Mouse (Mus musculus): ENCODE measurements around the gene Gm45837.

The Gm45837 gene

DNA sequence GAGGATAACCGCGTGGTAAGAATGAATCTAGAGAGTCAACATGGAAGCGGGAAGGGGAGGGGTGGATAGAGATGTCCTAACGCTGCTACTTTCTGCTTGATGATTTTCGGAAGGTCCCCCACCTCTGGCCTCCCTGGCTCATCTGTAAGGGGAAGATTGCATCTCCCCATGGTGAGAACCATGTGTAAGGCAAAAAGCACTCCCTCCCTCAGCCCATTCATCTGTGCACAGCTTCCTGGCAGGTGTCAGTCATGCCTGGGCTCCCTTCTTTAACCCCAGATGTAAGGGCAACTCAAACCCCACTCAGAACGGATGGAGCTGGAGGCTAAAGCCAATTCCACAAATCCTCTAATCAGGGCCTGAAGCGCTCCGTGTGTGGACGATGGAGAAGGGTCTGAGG is 89.0 kb downstream of the Gm45837 start:
- in situ Hi-C loops (cut with MboI, MseI), result loop anchor here (5.0 kb wide), 1 partner anchor 52 kb away; no protein-coding TSS in a partner anchor

DNA sequence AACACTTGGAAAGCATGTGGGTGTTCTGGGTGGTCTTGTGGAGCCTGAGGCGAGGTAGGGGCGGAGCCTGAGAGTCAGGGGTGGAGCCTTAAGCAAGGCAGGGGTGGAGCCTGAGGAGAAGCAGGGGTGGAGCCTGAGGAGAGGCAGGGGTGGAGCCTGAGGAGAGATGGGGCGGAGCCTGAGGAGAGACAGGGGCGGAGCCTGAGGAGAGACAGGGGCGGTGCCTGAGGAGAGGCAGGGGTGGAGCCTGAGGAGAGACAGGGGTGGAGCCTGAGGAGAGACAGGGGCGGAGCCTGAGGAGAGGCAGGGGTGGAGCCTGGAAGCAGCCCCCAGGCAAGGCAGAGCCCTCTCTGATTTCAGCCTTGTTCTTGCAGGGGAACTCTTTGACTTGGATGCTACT is 90.5 kb downstream of the Gm45837 start:
- in situ Hi-C loops (cut with MboI, MseI), result loop anchor here (5.0 kb wide), 1 partner anchor 54 kb away; no protein-coding TSS in a partner anchor

DNA sequence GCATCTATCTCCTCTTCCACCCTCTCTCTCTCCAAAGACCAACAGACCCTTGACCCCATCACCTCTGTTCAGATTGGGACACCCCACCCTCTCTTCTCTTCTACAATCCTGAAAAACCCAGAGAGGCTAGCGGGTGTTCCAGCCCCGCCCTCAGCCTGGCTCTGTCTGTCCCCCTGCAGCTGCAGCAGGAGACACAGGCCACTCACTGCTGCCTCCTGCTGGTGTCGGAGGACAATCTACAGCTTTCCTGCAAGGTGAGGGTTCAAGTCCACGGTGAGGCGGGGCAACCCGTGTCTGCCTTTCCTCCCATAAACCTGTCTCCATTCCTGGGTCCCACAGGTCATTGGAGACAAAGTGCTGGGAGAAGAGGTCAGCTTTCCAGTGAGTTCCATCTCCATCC is 91.0 kb downstream of the Gm45837 start:
- in situ Hi-C loops (cut with MboI, MseI), result loop anchor here (5.0 kb wide), 1 partner anchor 54 kb away; no protein-coding TSS in a partner anchor

DNA sequence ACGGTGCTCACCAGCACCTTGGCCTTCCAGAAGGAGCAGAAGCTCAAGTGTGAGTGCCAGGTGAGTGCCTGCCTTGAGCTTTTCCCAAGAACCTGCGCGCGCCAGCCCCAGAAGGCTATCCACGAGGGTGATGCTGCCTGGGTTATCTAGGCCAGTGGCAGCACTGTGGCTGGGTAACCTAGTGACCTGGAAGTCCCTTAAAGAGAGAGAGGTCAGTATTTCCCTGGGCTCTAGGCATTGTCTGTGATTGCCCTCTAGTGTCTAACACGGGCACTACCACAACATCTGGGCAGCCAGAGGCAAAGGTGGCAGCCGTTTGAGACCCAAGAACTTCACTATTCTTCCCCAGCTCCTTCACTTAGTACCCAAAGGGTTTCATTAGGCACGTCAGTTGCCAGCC is 92.7 kb downstream of the Gm45837 start:
- in situ Hi-C loops (cut with MboI, MseI), result loop anchor here (5.0 kb wide), 1 partner anchor 56 kb away; no protein-coding TSS in a partner anchor

DNA sequence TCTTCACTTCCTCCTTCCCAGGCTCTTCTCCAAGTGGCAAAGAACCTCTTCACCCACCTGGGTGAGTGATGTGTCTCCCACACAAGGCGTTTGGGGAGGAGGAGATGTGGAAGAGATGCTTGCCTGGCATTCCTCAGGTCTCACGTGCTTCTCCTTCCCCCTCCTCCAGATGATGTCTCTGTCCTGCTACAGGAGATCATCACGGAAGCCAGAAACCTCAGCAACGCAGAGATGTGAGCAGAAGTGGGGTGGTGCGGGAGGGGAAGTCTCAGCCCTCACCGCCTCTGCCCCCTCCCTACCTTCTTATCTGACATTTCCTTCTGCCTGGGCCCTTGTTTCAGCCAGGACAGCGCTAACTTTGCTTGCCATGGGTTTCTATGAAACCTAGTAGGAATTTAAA is 93.1 kb downstream of the Gm45837 start:
- in situ Hi-C loops (cut with MboI, MseI), result loop anchor here (5.0 kb wide), 1 partner anchor 57 kb away; no protein-coding TSS in a partner anchor

DNA sequence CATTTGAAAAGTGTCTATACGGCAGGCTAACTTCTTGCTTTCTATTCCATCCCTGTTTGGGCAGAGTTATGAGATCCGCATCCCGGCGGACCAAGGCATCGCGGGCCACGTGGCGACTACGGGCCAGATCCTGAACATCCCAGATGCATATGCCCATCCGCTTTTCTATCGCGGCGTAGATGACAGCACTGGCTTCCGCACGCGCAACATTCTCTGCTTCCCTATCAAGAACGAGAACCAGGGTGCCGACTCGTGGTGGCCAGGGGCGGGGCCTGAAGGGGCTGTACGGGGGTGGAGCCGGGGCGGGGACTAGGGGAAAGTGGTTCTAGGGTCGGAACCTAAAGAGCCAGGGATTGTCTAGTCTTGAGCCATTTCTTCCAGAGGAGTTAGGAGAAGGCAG is 93.8 kb downstream of the Gm45837 start:
- in situ Hi-C loops (cut with MboI, MseI), result loop anchor here (5.0 kb wide), 1 partner anchor 57 kb away; no protein-coding TSS in a partner anchor

DNA sequence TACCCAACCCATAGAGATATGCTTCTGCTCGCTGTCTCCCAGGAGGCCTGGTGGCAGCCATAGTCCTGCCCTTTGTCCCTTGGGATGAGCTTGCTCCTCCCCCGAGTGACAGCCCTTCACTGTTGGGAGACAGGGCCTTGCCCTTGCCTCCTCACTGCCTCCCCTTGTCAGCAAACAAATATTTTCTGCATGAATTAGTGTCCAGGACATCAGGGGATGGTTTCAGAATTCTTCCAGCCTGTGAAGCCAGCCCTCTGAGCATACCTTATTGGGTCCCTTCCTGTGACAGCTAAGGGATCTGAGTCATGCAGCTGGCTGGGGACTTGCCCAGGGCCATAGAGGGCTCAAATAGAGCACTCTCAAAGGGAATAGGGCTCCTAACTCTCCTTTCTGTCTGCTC is 98.5 kb downstream of the Gm45837 start:
- in situ Hi-C loops (cut with MboI, MseI), result no loop called here

DNA sequence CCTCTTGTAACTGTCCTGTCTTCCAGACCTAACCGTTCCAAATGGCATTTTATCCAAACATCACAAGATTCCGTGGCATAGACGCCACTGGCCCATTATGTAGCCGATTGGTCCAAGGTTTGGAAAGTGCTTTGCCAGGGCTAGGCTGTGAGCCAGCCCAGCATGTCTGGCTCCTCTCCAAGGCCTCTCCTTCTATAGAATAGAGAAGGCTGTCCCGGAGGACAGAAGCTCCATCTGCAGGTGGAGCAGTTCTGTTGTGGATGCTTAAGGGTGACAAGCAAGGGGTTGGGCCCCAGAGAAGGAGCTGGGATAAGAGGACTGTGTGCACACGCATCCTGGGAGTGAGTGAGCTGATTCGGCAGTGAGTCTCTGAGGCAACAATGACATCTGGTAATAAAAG is 103.0 kb downstream of the Gm45837 start:
- in situ Hi-C loops (cut with MboI, MseI), result no loop called here

DNA sequence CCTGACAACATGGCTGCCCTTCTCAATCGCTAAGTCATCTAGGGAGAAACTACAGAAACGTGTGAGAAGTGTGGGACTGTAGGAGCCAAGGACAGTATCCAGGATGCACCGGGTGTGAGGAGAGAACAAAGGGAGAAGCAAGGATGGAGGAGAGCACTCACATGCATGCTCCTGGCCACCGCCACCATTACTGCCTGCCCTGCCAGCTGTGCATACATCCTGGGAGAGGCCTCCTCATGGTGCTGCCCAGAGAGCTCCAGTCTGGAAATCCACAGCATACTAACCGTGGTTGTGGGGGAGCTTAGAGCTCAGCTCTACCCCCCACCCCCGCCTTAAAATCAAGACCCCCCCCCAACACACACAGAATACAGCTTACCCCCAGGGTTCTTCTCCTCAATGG is 104.1 kb downstream of the Gm45837 start:
- in situ Hi-C loops (cut with MboI, MseI), result no loop called here

DNA sequence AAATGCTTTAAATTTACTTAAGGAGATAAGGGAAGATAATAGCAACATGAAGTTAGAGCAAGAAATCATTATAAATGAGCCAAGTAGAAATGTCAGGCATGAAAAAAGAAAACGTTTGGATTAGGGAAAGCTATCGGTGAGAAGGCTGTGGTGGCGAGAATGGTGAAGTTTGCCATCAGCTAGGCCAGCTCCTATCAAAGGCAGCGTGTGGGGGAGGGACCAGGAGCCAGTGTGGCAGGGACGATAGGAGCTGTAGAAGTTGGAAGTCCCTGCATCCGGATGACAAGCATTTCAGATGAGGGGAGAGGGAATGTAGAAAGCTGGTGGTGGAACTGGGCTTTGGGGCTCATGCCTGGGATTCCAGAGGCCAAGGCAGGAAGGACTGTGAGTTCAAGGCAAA is 104.6 kb downstream of the Gm45837 start:
- in situ Hi-C loops (cut with MboI, MseI), result no loop called here

DNA sequence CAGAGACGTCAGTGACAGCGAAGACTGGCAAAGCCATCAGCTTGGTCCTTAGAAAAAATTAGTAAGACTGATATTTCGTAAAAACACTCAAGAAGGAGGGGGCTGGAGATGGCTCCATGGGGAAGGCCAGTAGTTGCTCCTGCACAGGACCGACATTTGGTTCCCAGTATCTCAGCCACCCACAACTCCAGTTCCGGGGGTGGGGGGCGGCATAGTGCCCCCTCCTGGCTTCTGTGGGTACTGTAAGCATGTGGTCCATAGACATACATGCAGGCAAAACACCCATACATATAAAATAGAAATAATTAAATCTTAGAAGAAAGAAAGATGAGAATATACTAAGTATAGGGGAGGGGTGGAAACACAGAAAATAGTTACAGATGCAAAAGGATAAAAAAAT is 105.8 kb downstream of the Gm45837 start:
- in situ Hi-C loops (cut with MboI, MseI), result no loop called here

DNA sequence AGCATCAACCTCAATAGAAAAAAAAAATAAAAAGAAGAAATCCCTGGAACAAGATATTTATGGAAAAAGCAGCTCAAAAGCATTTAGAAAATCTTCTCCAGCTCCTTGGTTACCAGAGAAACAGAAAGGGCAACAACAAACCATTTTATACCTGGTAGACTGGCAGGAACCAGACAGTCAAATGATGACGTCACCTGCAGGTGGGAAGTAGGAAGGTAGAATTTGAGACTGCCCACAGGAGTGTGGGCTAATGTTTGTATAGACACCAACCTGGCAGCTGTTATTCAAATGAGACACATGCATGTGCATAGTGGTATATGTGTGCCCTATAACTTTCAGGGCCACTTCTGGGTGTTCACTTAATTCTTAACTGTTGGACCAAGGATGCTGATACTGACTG is 111.0 kb downstream of the Gm45837 start:
- in situ Hi-C loops (cut with MboI, MseI), result no loop called here

DNA sequence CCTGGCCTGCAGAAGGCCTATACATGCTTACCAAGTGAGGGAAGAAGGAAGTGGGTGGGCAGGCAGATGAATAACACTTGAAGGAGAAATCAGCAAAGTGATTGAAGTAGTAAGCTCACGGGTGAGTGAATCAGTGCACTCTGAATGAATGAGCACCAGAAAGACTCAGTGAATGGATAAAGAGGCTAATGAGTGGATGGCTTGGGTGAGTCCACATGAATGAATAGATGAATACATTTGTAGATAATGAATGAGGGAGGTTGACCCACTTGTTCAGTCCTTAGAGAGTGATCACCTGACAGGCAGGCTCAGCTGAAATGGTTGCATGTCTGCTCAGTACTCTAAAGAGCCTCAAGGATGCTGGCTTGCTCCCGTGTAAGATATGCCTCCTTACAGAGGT is 112.5 kb downstream of the Gm45837 start:
- in situ Hi-C loops (cut with MboI, MseI), result no loop called here

DNA sequence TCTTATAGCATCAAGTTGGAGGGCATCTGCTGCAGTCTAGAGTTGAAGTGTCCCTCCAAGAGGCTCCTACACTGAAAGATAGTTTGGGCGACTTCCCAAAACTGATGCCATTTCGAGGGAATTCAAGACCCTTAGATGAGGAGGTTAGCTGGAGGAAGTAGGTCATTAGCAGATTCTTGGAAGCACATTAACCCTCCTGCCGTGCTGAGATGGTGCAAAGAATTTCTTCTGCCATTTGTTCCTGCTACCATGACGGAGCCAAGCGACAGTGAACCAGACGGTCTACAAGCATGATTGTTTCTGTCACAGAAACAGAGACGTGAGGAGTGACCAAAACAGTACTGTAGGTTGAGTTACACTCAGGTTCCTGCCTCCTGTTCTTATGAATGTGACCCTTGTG is 115.8 kb downstream of the Gm45837 start:
- in situ Hi-C loops (cut with MboI, MseI), result no loop called here

DNA sequence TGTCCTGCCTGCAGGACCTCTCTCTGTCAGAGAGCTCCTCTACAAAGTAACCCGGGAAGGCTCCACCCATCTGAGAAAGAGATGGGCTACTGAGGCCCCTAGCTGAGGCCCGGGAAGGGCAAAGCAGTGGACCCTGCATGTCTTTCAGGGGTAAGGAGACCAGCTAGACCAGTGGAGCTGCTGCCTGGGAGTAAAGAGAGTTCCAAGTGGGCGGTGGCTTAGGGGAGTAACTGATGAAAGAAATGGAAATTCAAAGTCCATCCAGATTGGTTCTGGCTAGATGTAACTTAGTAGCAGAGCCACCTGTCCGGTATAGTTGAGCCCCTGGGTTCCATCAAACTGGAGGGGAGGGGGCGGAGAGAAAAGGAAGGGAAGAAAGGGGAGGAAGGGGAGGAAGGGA is 123.7 kb downstream of the Gm45837 start:
- in situ Hi-C loops (cut with MboI, MseI), result no loop called here

DNA sequence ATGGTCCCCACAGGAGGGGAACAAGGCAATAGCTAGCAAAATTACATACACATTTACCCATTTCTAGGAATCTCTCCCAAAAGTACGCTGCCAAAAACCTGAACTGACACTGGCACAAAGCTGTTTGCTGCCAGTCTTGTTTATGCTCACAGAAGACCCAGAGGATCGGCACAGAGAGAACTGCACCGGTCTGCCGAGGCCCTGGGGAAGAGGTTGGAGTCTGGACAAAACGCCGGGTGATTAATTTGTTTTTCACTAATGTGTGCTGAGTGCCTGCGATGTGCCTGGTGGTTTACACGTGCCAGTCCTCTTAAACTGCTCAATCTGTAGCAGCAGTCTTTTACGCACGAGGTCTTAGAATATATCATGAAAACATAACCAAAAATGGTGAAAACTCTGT is 124.4 kb downstream of the Gm45837 start:
- in situ Hi-C loops (cut with MboI, MseI), result no loop called here

DNA sequence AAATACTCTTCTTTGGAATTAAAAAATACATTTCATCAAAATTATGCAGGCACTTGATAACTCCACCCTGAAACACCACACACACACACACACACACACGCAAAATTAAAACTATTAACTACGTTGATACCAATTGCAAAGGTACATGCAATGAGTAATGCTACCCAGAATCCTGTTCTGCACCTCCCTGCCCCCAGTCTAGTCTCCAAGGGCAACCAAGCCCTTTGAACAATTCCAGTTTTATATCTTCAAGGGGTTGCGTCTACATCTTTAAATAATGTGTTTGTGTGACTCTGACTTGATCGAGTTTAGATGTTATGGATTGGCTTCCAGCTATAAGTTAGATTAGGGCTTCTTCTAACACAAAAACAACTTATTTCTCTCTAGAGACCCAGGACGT is 124.8 kb downstream of the Gm45837 start:
- in situ Hi-C loops (cut with MboI, MseI), result no loop called here

DNA sequence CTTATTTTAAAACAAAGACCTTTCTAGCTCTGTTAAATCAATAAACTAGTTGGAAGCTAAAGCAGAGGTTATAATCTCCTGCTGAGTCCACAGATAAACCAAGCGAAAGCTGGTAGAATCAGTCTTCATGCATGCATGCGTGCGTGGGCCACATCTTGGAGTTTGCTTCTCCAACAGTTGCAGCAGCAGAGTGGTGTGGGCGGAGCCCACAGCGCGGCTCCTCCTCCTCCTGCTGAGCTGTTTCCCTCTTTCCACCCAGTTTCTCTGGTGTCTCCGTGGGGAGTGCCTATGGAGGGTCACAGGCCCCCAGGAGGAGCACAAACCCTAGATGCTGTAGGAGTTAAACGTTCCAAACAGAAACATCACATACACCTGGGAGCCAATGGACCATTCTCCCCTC is 126.9 kb downstream of the Gm45837 start:
- in situ Hi-C loops (cut with MboI, MseI), result no loop called here

DNA sequence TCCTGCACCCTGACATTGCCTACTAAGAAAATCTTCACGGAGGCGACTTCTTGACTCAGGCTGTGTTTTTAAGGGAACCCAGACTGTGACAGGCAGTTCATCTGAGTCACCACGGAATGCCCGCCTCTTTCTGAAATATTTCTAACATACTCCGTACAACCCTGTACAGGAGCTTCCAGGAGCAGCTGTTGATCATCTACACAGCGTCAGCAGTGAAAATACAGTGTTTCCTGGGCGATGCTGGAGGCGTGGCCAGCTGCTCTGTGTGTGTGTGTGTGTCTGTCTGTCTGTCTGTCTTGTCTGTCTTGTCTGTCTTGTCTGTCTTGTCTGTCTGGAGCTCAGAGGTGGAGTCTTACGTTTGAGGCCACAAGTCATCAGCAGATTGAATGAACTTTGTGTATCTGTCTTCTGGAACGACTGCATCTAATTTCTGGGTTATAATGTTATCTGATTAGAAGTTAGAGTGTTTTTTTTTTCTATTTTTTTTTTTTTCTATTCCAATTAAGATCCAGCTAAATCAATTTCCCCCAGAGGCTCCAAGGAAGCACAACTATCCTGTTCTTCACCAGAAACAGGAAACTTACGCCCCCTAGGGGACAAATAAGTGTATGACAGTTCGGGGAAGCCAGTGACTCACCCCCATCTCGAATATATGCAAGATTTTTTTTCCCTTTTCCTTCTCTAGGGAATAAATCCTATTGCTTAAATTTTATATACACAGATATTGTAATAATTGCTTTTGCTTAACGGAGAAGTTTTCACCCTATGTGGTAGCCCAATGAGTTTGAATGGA is 127.7 kb downstream of the Gm45837 start:
- in situ Hi-C loops (cut with MboI, MseI), result no loop called here

DNA sequence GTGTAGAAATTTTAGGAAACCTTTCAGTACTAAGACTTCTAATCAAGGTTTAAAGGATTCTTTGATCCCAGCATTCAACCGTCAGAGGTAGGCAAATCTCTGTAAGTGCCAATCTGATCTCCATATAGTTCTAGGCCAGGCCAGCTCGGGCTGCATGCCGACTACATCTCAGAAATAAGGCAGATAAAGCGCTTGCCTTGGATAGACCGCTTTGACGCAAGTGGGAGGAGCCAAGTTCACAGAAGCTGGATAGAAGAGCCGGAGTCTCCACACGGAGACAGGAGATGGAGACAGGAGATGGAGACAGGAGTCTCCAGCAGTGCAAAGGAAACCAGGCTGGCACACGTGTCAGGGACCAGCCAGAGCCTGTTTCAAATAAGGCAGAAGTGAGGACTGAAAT is 129.1 kb downstream of the Gm45837 start:
- in situ Hi-C loops (cut with MboI, MseI), result no loop called here

DNA sequence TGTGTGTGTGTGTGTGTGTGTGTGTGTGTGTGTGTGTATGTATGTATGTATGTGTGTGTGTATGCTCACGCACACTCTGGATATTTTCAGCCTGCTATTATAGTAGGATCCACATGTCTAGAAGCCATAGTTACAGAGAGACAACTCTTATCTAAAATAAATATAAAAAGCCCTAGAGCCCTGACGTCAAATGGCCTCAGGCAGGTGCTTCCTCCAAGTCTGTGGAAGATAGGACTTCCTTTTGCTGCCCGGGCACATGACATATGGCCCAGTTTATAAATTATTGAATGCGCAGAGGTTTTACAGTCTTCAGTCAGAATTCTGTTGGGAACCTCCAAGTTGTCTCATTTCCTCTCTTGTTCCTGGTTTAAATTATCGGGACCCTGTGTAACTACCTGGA is 130.0 kb downstream of the Gm45837 start:
- in situ Hi-C loops (cut with MboI, MseI), result no loop called here

DNA sequence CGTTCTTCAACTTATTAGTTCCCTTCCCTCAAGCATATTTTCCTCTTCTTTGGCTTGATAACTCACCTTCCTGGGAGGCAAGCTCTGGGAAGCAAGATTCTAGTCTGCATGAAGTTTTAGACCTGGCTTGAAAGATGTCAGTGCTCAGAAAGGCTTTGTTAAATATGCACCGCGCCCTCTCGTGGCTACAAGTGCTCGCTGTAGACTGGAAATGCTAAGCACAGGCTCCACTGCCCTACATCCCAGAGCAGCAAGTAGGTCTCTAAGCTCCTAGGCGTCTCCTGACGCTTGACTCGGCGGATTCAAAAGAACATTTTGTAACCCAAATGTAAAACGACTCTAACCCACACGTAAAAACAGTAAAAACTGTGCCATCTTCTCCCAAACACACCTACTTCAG is 130.4 kb downstream of the Gm45837 start:
- in situ Hi-C loops (cut with MboI, MseI), result no loop called here

DNA sequence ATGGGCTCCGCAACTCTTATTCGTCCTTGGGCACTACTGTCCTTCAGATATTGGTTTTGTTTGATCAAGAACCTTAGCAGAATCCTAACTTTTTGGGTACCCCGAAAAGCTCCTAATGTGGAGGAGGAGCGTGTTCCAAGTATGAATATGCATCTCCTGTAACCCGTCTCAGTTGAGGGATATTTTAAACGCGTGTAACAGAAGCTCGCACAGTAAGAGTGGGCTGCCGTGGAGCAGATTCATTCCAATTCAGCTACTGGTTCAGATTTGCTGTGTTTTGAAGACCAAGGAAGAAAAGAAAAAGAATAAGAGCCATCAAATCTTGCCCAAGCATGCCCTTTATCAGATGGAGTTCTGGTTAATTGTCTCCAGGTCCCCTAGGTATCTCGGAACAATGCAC is 131.0 kb downstream of the Gm45837 start:
- in situ Hi-C loops (cut with MboI, MseI), result no loop called here

DNA sequence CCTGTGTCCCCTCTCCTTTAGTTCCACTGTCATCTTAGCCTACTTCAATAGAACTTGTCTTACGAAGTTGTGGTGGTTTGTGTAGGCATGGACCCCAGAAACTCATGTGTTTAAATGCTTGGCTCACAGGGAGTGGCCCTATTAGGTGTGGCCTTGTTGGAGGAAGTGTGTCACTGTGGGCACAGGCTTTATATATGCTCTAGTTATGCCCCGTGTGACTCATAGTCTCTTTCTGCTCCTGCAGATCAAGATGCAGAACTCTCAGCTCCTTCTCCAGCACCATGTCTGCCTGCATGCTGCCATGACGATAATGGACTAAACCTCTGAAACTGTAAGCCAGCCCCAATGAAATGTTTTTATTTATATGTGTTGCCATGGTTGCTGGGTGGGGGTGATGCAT is 137.0 kb downstream of the Gm45837 start:
- in situ Hi-C loops (cut with MboI, MseI), result no loop called here
